Mouse (Mus musculus) adrenal gland, adult 10 weeks (tissue): ENCODE data around the gene Col4a2. TPM values are rescaled to one million over a fixed set of nuclear protein-coding genes. Genes with fewer than 3 reads are reported as not detected.

ENCODE experiments used
- polyA plus RNA-seq: library from polyadenylated mRNA; stranded (reverse); fragments of 350-450 nt; fragmentation: Illumina TruSeq; extraction: RNeasy Lipid Tissue Mini Kit (QIAGEN cat#74804); gene quantifications from one replicate; pipeline ENCODE4 v1.2.3, GENCODE M21; 2014; ENCODE audit warnings: low read depth, low replicate concordance

The Col4a2 gene
- 5.7 TPM for polyA plus RNA-seq

GRCm38 (mm10) chr8:11312349-11313175 lies at the start of gene Col4a2, which contains the start of gene Col4a1:
Col4a2 (plus strand) TSS chr8:11312805.
Col4a1 (minus strand) TSS chr8:11312826.

GRCm38 (mm10) chr8:11477811-11478761 lies 165.5 kb downstream of the Col4a2 start, which contains the start of gene Rab20:
Rab20 (minus strand) TSS chr8:11478710.

GRCm38 (mm10) chr8:11497017-11497990 lies 184.7 kb downstream of the Col4a2 start, which contains the start of gene Naxd:
Naxd (plus strand) TSS chr8:11497506.

Other genes with a start within 250 kb of the Col4a2 start
- 94.4 TPM for gene Col4a1, start within 50 bp of the Col4a2 start, polyA plus RNA-seq
- 2.2 TPM for gene Rab20, start 165.9 kb downstream of the Col4a2 start, polyA plus RNA-seq
- 14.6 TPM for gene Naxd, start 184.7 kb downstream of the Col4a2 start, polyA plus RNA-seq
- gene Cars2, start 238.0 kb downstream of the Col4a2 start, polyA plus RNA-seq, result 8.8 TPM
- gene Ing1, start 242.8 kb downstream of the Col4a2 start, polyA plus RNA-seq, result 40.2 TPM